Mouse (Mus musculus) embryonic fibroblast, embryonic 13.5 days (primary cell): ENCODE data around the gene Hook2.

Source experiments
- CTCF ChIP-seq: IDR thresholded peaks from 2 replicates; pipeline ENCODE4 v1.5.1; 2011; ENCODE audit warnings: mild to moderate bottlenecking, control low read depth, low read length, moderate library complexity, borderline replicate concordance; ENCODE audit not compliant: insufficient read depth
- POLR2A ChIP-seq: IDR thresholded peaks from 2 replicates; pipeline ENCODE4 v1.6.1; 2011; ENCODE audit warnings: low read depth, mild to moderate bottlenecking, control low read depth, low read length, moderate library complexity

- TF ChIP-seq CTCF, result no peak
- no peak for TF ChIP-seq POLR2A
Observed at GRCm38 (mm10) chr8:84970913-84971312, 19.5 kb upstream of the Hook2 start.
